Mouse (Mus musculus) erythroblast, embryonic 14.5 days (primary cell): ENCODE data around the gene Il1rn.

ENCODE experiments used
- GATA1 ChIP-seq: IDR thresholded peaks from 2 replicates; pipeline ENCODE4 v1.6.1; 2012; ENCODE audit warnings: low read length, inconsistent platforms, mixed read lengths
- TAL1 ChIP-seq: IDR thresholded peaks from 3 replicates; pipeline ENCODE4 v1.6.1; 2012; ENCODE audit warnings: low read length, inconsistent platforms, mixed read lengths

DNA sequence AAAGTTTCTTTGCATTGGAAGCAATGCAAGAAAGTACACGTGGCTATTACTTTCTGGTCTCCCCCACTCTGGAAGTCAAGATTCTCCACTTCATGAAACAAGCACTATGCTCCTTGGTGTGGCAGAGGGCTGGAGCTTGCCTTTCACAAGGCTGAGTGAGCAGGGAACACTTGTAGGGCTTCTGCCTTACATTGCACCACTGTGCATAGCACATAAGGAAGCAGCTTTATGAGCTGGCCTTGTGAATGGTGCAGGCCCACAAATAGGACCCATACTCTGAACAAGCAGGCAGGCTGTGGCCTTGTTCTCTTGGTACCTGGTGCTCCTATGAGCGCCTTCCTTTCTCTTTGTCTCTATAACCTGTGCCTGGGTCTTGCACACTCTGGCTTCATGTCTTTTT, 56.6 kb downstream of the Il1rn start:
- TF ChIP-seq TAL1 (no peak), GATA1 (no peak)
